Mouse (Mus musculus): ENCODE data around the gene Cx3cl1.

Cx3cl1 gene

GRCm38 (mm10) chr8:94771941-94772670, at the start of gene Cx3cl1:
Gene Cx3cl1 (plus strand): TSS chr8:94772009.
- DNase-seq = peak; percentile 93

- DNase-seq = no peak
Observed at GRCm38 (mm10) chr8:94725998-94726397, 45.8 kb upstream of the Cx3cl1 start.

DNA sequence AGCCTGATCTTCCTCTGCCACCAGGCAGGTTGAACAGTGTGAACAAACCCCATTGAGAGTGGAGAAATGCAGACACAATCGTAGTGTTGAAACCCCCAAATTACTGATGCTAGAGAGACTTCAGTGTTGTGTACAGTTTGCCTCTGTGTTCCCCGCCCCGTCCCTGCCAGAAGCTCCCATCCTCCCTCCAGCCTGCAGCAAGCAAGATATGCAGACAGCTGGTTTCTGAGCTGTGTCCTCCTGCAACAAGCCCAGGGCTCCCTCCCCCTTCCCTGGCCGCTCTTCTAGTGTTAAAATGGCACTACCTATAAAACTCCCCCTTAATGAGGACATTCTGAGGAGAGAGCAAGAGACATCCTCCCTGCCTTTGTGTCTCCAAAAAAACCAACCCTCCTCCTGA, 42.5 kb upstream of the Cx3cl1 start:
- DNase-seq = no peak

DNA sequence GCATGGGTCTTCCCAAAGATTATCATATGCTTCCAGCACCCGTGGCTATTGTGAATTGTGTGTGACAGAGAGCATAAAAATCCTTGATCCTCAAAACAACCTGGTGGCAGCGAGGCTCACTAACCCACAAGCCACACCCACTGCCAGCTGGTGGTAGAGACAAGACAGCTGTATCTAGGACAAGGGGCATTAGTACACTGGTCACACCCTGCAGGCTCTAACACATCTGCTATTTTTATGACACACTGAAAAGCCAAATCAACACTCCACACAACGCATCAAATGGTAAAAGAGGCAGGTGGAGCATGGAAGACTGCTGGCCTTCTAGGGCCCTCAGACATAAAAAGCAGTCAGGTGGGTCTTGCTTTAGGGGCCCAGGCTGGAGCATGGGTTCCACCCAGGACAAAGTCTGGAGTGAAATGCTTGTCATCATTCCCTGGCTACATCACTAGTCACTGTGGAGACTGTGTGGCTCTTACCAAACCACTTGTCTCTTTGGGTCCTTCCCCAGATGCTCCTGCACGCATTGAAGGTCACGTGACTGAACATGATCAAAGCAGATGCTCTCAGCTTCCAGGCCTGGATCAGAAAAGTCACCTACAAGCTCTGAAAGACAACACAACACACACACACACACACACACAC, 37.9 kb upstream of the Cx3cl1 start:
- DNase-seq = no peak

- DNase-seq = no peak
Observed at GRCm38 (mm10) chr8:94734735-94735350, 37.0 kb upstream of the Cx3cl1 start.

- DNase-seq = peak; percentile 48
Observed at GRCm38 (mm10) chr8:94735426-94736094, 36.2 kb upstream of the Cx3cl1 start.

GRCm38 (mm10) chr8:94739829-94740228, 32.0 kb upstream of the Cx3cl1 start:
- DNase-seq = no peak

DNA sequence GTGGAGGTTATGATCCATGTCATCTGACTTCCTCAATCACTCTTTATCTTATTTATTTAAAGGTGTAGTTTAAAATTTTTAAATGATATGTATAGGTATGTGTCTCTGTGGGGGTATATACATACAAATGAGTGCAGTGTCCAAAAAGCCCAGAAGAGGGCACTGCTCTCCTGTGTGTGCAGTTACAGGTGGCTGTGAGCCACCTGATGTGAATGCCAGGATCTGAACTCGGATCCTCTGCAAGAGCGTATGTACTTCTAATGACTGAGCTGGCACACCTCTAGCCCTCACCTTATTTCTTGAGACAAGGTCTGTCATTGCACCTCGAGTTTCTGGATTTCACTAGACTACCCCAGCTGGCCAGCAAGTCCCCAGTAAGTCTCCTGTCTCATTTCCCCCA, 31.2 kb upstream of the Cx3cl1 start:
- no peak for DNase-seq

GRCm38 (mm10) chr8:94741726-94742125, 30.1 kb upstream of the Cx3cl1 start:
- no peak for DNase-seq

- no peak for DNase-seq
Observed at GRCm38 (mm10) chr8:94744484-94744883, 27.3 kb upstream of the Cx3cl1 start.

DNA sequence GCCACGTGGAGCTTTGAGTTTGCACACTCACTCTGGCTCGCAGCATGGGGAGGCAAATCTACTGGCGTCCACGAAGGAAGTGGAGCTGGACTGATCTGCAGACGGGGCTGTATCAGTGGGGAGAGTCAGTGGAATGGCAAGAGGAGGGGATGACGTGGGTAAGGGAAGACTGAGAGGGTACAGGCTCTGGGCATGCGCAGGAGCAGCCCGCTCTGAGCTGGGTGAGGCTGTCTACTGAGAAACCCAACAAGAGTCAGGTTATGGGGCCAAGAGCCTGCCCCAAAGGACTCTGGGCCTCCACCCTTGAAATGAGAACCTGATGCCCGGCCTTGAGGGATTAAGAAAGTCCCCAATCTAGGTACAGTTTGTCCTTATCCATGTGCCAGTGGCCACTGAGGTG, 26.8 kb upstream of the Cx3cl1 start:
- no peak for DNase-seq

DNA sequence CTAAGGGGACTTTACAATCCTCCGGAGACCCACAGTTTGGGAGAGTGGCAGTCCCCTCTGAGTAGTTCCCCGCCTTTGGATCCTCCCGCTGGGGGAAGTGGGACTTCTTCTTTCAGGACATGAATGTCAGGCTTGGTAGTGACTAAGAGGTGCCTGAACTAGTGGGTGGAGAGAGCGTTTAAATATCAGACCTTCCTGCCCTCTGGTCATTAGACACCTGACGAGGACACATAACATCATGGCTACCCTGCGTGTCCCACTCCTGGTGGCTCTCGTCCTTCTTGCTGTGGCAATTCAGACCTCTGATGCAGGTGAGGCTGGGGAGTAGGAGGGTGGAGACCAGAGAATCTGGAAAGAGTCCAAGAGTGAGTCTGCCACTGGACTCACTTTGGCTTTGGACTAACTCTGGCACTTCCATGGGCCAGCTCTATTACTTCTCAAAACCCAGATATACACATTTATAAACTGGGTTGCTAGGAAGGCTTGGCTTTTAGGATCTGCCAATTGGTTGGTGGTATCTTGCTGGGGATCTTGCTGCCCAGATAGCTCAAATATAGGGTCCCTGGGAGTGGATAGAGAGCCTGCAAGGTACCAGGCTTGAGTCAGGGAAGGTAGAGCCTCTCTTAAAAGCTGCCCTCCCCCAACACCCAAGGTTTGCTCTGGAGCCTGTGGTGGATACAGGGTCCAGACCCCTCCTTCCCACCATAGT, 26.2 kb upstream of the Cx3cl1 start, which contains the start of gene Ccl22:
TSS of gene Ccl22 (plus strand) at position 115 of the 709 bp plus-strand sequence.
- DNase-seq = no peak

DNA sequence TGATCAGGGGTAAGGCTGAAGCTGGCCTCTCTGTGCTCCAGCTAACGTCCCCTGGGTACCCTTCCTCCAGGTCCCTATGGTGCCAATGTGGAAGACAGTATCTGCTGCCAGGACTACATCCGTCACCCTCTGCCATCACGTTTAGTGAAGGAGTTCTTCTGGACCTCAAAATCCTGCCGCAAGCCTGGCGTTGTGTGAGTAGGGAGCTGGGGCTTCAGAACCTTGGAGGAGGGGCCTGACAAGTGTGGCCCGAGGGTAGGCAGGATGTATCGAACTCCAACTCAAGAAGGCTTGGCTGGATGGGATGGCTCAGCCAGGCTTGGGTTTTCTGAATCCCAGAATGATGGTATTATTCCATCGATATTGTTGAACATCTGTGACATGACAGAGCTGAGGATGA, 25.0 kb upstream of the Cx3cl1 start:
- no peak for DNase-seq

- no peak for DNase-seq
Observed at GRCm38 (mm10) chr8:94748363-94748762, 23.4 kb upstream of the Cx3cl1 start.

DNA sequence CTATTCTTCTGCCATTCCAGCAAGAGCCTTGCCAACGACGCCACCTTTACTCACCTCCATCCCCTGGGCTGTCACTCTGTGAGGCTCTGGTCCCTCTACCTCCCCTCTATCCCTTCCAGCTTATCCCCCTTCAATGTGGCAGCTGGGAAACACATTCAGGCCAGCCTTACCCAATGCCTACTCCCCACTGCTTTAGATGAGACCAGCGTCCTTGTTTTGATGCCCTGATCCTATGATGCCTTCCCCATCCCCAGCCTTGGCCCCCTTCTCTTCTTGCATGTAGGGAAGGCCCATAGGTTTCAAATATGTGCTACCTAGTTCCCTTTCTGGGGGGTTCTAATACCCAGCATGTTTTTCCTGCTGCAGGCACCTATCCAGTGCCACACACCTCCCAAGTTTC, 21.9 kb upstream of the Cx3cl1 start:
- no peak for DNase-seq

- no peak for DNase-seq
Observed at GRCm38 (mm10) chr8:94751023-94751849, 20.6 kb upstream of the Cx3cl1 start.

DNA sequence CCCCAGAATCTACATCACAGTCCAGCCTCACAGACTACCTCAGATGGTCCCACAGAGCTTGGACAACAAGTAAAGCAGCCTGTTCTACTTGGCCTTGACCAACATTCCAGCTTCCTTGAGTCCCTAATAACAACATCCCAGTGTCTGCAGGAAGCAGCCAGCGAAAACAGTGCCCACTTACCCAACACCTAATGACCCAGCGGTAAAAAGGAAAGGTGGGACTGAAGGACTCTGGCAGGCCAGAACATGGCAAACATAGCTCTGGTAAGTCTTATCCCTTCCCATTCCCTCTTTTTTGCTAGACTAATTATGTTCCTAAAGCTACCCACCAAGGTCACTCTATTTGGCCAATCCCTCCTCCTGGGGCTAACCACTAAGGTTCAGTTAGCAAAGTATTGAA, 17.8 kb upstream of the Cx3cl1 start:
- DNase-seq = no peak

GRCm38 (mm10) chr8:94754486-94754885, 17.3 kb upstream of the Cx3cl1 start:
- no peak for DNase-seq

GRCm38 (mm10) chr8:94767035-94767434, 4.8 kb upstream of the Cx3cl1 start:
- no peak for DNase-seq

DNA sequence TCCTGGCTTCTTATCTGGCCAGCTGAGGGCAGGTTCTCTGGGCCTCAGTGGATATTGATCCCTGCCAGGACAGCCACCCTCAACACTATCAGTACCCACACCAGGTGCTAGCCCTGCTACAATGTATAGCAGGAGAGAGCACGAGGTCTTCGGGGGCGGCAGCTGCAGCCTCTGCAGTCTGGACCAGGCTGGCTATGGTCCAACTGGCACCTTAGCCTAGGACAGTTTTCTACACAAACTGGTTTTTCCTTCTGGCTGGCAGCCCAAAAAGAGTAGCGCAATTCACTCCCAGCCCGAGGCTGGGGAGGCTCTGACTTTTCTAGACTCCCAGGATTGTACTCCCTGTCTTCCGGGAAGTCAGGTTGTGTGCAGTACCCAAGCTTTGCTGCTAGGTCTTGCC, 864 bp upstream of the Cx3cl1 start:
- peak; percentile 86 for DNase-seq

DNA sequence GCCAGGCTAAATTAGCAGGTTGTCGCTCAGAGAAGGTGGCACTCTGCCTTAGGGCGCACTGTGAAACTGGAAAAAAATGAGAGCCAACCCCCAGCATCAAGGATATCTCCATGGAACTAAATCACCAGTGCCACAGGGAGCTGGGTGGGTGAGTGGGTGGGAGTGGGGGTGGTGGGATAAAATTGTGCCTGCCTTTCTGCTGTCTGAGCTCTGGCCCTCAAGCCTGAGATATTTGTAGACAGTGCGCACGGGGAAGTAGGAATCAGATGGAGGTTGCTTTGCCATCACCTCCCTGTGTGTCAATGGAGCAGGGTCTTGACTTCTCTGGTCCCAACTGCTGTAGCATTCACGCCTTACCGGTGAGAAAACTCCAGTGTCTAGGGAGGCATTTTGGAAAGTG, 1.2 kb downstream of the Cx3cl1 start:
- DNase-seq = no peak

DNA sequence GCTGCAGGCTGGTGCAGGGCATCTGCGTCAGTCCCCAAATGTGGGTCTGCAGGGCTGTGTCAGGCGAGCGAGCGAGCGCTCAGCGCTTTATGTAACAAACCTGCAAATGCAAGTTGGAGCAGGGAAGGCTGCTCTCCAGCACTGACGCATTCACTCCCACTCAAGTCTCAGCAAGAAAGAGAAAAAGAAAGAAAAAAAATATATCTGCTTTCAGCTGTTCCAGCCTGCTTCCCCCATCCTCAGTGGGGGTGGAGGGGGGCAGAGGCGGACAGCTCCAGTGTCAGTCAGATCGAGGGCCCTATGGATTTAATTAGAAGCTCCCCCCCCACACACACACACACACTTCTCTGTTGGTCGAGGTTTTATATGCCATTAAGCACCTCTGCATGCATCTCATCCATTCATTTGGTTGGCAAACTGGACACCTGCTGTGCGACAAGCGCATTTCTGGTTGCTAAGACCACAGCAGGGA, 1.9 kb downstream of the Cx3cl1 start:
- DNase-seq = no peak
